Mouse (Mus musculus): Measurements from ENCODE around the gene Hist1h3a. TPM values are rescaled to one million over a fixed set of nuclear protein-coding genes. Genes with fewer than 3 reads are reported as not detected.
"Not testable (repeated sequence)": the region's sequence is repeated elsewhere in the genome, so short reads cannot be mapped to it uniquely, and the experiment has no call there.

Gene Hist1h3a
- polyA plus RNA-seq, 1 experiment from 2014 or later, result 5.4 TPM

- DNase-seq (ENCODE audit: low spot score) (no peak), ATAC-seq (replicated peaks; ENCODE audit: low FRiP score) (no peak)
- Histone ChIP-seq H3K4me3 (ENCODE audit: low read depth, low read length) (no peak overlapping the region), H3K9me3 (ENCODE audit: control insufficient read depth, low read length) (no peaks in the 10 kb centered on the region), H3K9ac (ENCODE audit: low read length) (no peak overlapping the region), H3K27ac (ENCODE audit: low read depth, low read length) (no peak overlapping the region), H3K4me1 (replicated peaks; ENCODE audit: control insufficient read depth, insufficient read depth, low read length) (no peaks in the 10 kb centered on the region), H3K36me3 (ENCODE audit: control insufficient read depth, insufficient read depth, low read length) (no peaks in the 10 kb centered on the region), H3K4me2 (ENCODE audit: low read depth, low read length, severe bottlenecking) (no peak overlapping the region), H3K27me3 (ENCODE audit: control insufficient read depth, insufficient read depth, low read length) (no peaks in the 10 kb centered on the region)
- WGBS, result 66% methylated on average over 8 of the region's 8 CpGs
Measured at GRCm38 (mm10) chr13:23730479-23730878, 31.7 kb downstream of the Hist1h3a start.

- WGBS, result 95% methylated on average over 5 of the region's 5 CpGs
- H3K9me3 ChIP-seq (ENCODE audit: control insufficient read depth, low read length), result no peaks in the 10 kb centered on the region
- H3K27ac ChIP-seq (ENCODE audit: low read depth, low read length), result no peak overlapping the region
- ATAC-seq (replicated peaks; ENCODE audit: low FRiP score), result no peak
- H3K4me2 ChIP-seq (ENCODE audit: low read depth, low read length, severe bottlenecking), result no peak overlapping the region
- no peaks in the 10 kb centered on the region for H3K27me3 ChIP-seq (ENCODE audit: control insufficient read depth, insufficient read depth, low read length)
- H3K9ac ChIP-seq (ENCODE audit: low read length), result no peak overlapping the region
- DNase-seq (ENCODE audit: low spot score), result no peak
- no peaks in the 10 kb centered on the region for H3K36me3 ChIP-seq (ENCODE audit: control insufficient read depth, insufficient read depth, low read length)
- no peaks in the 10 kb centered on the region for H3K4me1 ChIP-seq (replicated peaks; ENCODE audit: control insufficient read depth, insufficient read depth, low read length)
- H3K4me3 ChIP-seq (ENCODE audit: low read depth, low read length), result no peak overlapping the region
Measured at GRCm38 (mm10) chr13:23729706-23730105, 32.5 kb downstream of the Hist1h3a start.

- DNase-seq (ENCODE audit: low spot score), result no peak
- 96% methylated on average over 9 of the region's 9 CpGs for WGBS
- Histone ChIP-seq H3K36me3 (ENCODE audit: control insufficient read depth, insufficient read depth, low read length) (no peaks in the 10 kb centered on the region), H3K9ac (ENCODE audit: low read length) (no peak overlapping the region), H3K27me3 (ENCODE audit: control insufficient read depth, insufficient read depth, low read length) (no peaks in the 10 kb centered on the region), H3K4me1 (replicated peaks; ENCODE audit: control insufficient read depth, insufficient read depth, low read length) (no peaks in the 10 kb centered on the region), H3K4me3 (ENCODE audit: low read depth, low read length) (no peak overlapping the region), H3K27ac (ENCODE audit: low read depth, low read length) (no peak overlapping the region), H3K4me2 (ENCODE audit: low read depth, low read length, severe bottlenecking) (no peak overlapping the region), H3K9me3 (ENCODE audit: control insufficient read depth, low read length) (no peaks in the 10 kb centered on the region)
- no peak for ATAC-seq (replicated peaks; ENCODE audit: low FRiP score)
Measured at GRCm38 (mm10) chr13:23729192-23729525, 33.0 kb downstream of the Hist1h3a start.

GRCm38 (mm10) chr13:23728472-23729191 is 33.6 kb downstream of the Hist1h3a start:
- WGBS, result 88% methylated on average over 18 of the region's 18 CpGs

GRCm38 (mm10) chr13:23725213-23725612 is 37.0 kb downstream of the Hist1h3a start:
- Histone ChIP-seq H3K9ac (ENCODE audit: low read length) (no peak overlapping the region), H3K4me2 (ENCODE audit: low read depth, low read length, severe bottlenecking) (no peak overlapping the region), H3K4me3 (ENCODE audit: low read depth, low read length) (no peak overlapping the region), H3K36me3 (ENCODE audit: control insufficient read depth, insufficient read depth, low read length) (no peaks in the 10 kb centered on the region), H3K4me1 (replicated peaks; ENCODE audit: control insufficient read depth, insufficient read depth, low read length) (no peaks in the 10 kb centered on the region), H3K27me3 (ENCODE audit: control insufficient read depth, insufficient read depth, low read length) (no peaks in the 10 kb centered on the region), H3K9me3 (ENCODE audit: control insufficient read depth, low read length) (no peaks in the 10 kb centered on the region), H3K27ac (ENCODE audit: low read depth, low read length) (no peak overlapping the region)
- no CpG with 5 or more reads among the region's 1 CpGs for WGBS
- DNase-seq (ENCODE audit: low spot score) (no peak), ATAC-seq (replicated peaks; ENCODE audit: low FRiP score) (no peak)

More at GRCm38 (mm10) chr13:23728472-23729191, 33.6 kb downstream of the Hist1h3a start:
- no peak for DNase-seq (ENCODE audit: low spot score)
- Histone ChIP-seq H3K4me1 (replicated peaks; ENCODE audit: control insufficient read depth, insufficient read depth, low read length) (no peaks in the 10 kb centered on the region), H3K27ac (ENCODE audit: low read depth, low read length) (no peak overlapping the region), H3K4me3 (ENCODE audit: low read depth, low read length) (no peak overlapping the region), H3K4me2 (ENCODE audit: low read depth, low read length, severe bottlenecking) (no peak overlapping the region), H3K9ac (ENCODE audit: low read length) (no peak overlapping the region), H3K9me3 (ENCODE audit: control insufficient read depth, low read length) (no peaks in the 10 kb centered on the region), H3K27me3 (ENCODE audit: control insufficient read depth, insufficient read depth, low read length) (no peaks in the 10 kb centered on the region), H3K36me3 (ENCODE audit: control insufficient read depth, insufficient read depth, low read length) (no peaks in the 10 kb centered on the region)
- no peak for ATAC-seq (replicated peaks; ENCODE audit: low FRiP score)

GRCm38 (mm10) chr13:23724239-23724638 is 37.9 kb downstream of the Hist1h3a start:
- H3K36me3 ChIP-seq (ENCODE audit: control insufficient read depth, insufficient read depth, low read length), result no peaks in the 10 kb centered on the region
- H3K9ac ChIP-seq (ENCODE audit: low read length), result no peak overlapping the region
- no peak overlapping the region for H3K4me2 ChIP-seq (ENCODE audit: low read depth, low read length, severe bottlenecking)
- DNase-seq (ENCODE audit: low spot score) (no peak), ATAC-seq (replicated peaks; ENCODE audit: low FRiP score) (no peak)
- H3K4me3 ChIP-seq (ENCODE audit: low read depth, low read length), result no peak overlapping the region
- WGBS, result 83% methylated on average over 4 of the region's 4 CpGs
- H3K27me3 ChIP-seq (ENCODE audit: control insufficient read depth, insufficient read depth, low read length), result no peaks in the 10 kb centered on the region
- no peak overlapping the region for H3K27ac ChIP-seq (ENCODE audit: low read depth, low read length)
- no peaks in the 10 kb centered on the region for H3K9me3 ChIP-seq (ENCODE audit: control insufficient read depth, low read length)
- no peaks in the 10 kb centered on the region for H3K4me1 ChIP-seq (replicated peaks; ENCODE audit: control insufficient read depth, insufficient read depth, low read length)

GRCm38 (mm10) chr13:23717593-23718245 is 44.5 kb downstream of the Hist1h3a start:
- not testable (repeated sequence) for ATAC-seq (replicated peaks; ENCODE audit: low FRiP score); H3K9me3 ChIP-seq (ENCODE audit: control insufficient read depth, low read length); H3K36me3 ChIP-seq (ENCODE audit: control insufficient read depth, insufficient read depth, low read length); H3K9ac ChIP-seq (ENCODE audit: low read length); DNase-seq (ENCODE audit: low spot score); H3K4me1 ChIP-seq (replicated peaks; ENCODE audit: control insufficient read depth, insufficient read depth, low read length); H3K27me3 ChIP-seq (ENCODE audit: control insufficient read depth, insufficient read depth, low read length); H3K4me2 ChIP-seq (ENCODE audit: low read depth, low read length, severe bottlenecking); H3K27ac ChIP-seq (ENCODE audit: low read depth, low read length); H3K4me3 ChIP-seq (ENCODE audit: low read depth, low read length)
- WGBS, result 14% methylated on average over 2 of the region's 2 CpGs

GRCm38 (mm10) chr13:23717176-23717575 is 45.0 kb downstream of the Hist1h3a start:
- DNase-seq (ENCODE audit: low spot score), result no peak
- 66% methylated on average over 11 of the region's 11 CpGs for WGBS

More at GRCm38 (mm10) chr13:23717176-23717575, 45.0 kb downstream of the Hist1h3a start:
- H3K27me3 ChIP-seq (ENCODE audit: control insufficient read depth, insufficient read depth, low read length), result no peaks in the 10 kb centered on the region
- H3K27ac ChIP-seq (ENCODE audit: low read depth, low read length), result no peak overlapping the region
- no peaks in the 10 kb centered on the region for H3K9me3 ChIP-seq (ENCODE audit: control insufficient read depth, low read length)
- no peak for ATAC-seq (replicated peaks; ENCODE audit: low FRiP score)
- H3K4me3 ChIP-seq (ENCODE audit: low read depth, low read length), result no peak overlapping the region
- H3K4me2 ChIP-seq (ENCODE audit: low read depth, low read length, severe bottlenecking), result no peak overlapping the region
- H3K9ac ChIP-seq (ENCODE audit: low read length), result no peak overlapping the region
- H3K36me3 ChIP-seq (ENCODE audit: control insufficient read depth, insufficient read depth, low read length), result no peaks in the 10 kb centered on the region
- H3K4me1 ChIP-seq (replicated peaks; ENCODE audit: control insufficient read depth, insufficient read depth, low read length), result no peaks in the 10 kb centered on the region
